8 mouse cellular contexts compared by ENCODE assay signal in genomic region chr16:18459955-18460370, GRCm38 (mm10). TPM values are rescaled to one million over a fixed set of nuclear protein-coding genes. Genes with fewer than 3 reads are reported as not detected.
DNase-seq lines count a peak whose midpoint lies in the region; ATAC-seq and TF ChIP-seq lines count a peak whose summit lies in the region.

No protein-coding gene starts in this region.

- DNase-seq in adrenal gland, postnatal 14 days = peak; percentile 48
- no peak for DNase-seq in adrenal gland, adult 8-10 months
- peak; percentile 48 for DNase-seq in NIH3T3 (ENCODE audit: low read depth)
- DNase-seq in hindlimb bud, embryonic 11.5 days (ENCODE audit: extremely low spot score, low read depth, low spot score) = peak; percentile 8
- peak; percentile 49 for DNase-seq in lung, postnatal 36 days
- peak in 1 of 2 experiments; percentile 13 for DNase-seq in spleen, adult 2 months (ENCODE audit: low read depth in 1 of 2, low spot score in 2 of 2)
- DNase-seq in left cerebral cortex, postnatal 10 days (ENCODE audit: extremely low spot score in 1 of 2, low spot score in 2 of 2) = no peak

- TF ChIP-seq POLR2A in spleen, adult 2 months (IDR thresholded peaks at IDR 0.05; ENCODE audit: low read depth, low read length) = no peak

- ATAC-seq in forebrain, embryonic 16.5 days = peak; percentile 87

- H3K9ac ChIP-seq in forebrain, embryonic 16.5 days (replicated peaks; ENCODE audit: low read depth, low read length) = no peak overlapping the region; the same call in 1 of the 2 replicates

- H3K27ac ChIP-seq in forebrain, embryonic 16.5 days (ENCODE audit: low read length) = peak overlapping the region; percentile 8; the same call in 1 of the 2 replicates
- peak overlapping the region; percentile 47; the same call in 1 of the 2 replicates for H3K27ac ChIP-seq in spleen, adult 2 months (ENCODE audit: insufficient read depth, low read length)

- peak overlapping the region; percentile 4; the same call in 1 of the 2 replicates for H3K4me3 ChIP-seq in forebrain, embryonic 16.5 days (replicated peaks; ENCODE audit: low read length)
- peak overlapping the region; percentile 21; the same call in 1 of the 2 replicates for H3K4me3 ChIP-seq in spleen, adult 2 months (ENCODE audit: extremely low read depth, insufficient read depth, insufficient read length)

- 2% methylated on average over 11 of the region's 11 CpGs for WGBS in forebrain, embryonic 16.5 days
- 8% methylated on average over 11 of the region's 11 CpGs for WGBS in spleen, adult 2 months

- H3K4me2 ChIP-seq in forebrain, embryonic 16.5 days (ENCODE audit: low read length) = peak overlapping the region; percentile 37

- no peak for TF ChIP-seq CTCF in spleen, adult 2 months (IDR thresholded peaks at IDR 0.05; ENCODE audit: extremely low read depth, insufficient read depth, insufficient read length, insufficient replicate concordance)

- H3K27me3 ChIP-seq in forebrain, embryonic 16.5 days (replicated peaks; ENCODE audit: control insufficient read depth, insufficient read depth, low read length) = no peaks in the 10 kb centered on the region
- H3K27me3 ChIP-seq in spleen, adult 2 months (ENCODE audit: control insufficient read depth, insufficient read depth, low read length) = no peaks in the 10 kb centered on the region

- no peaks in the 10 kb centered on the region for H3K36me3 ChIP-seq in forebrain, embryonic 16.5 days (ENCODE audit: control insufficient read depth, insufficient read depth)
- H3K36me3 ChIP-seq in spleen, adult 2 months (ENCODE audit: control insufficient read depth, insufficient read depth, low read length) = peaks cover 7% of the 10 kb centered on the region

- peaks cover 14% of the 10 kb centered on the region for H3K4me1 ChIP-seq in forebrain, embryonic 16.5 days (replicated peaks; ENCODE audit: control insufficient read depth, insufficient read depth, low read length)
- H3K4me1 ChIP-seq in spleen, adult 2 months (ENCODE audit: control insufficient read depth, insufficient read depth, insufficient read length) = peaks cover 11% of the 10 kb centered on the region; the same call in 1 of the 2 replicates

- no peaks in the 10 kb centered on the region for H3K9me3 ChIP-seq in forebrain, embryonic 16.5 days (ENCODE audit: control insufficient read depth, low read length)

- intact Hi-C loops in left cerebral cortex, postnatal 10 days (cut with DNase I) = no loop called here

RNA-seq across cellular contexts. Expression of gene Comt, which starts 33.3 kb away (rescaled TPM):
- total RNA-seq in adrenal gland, postnatal 14 days (2021) = 117 and 147 TPM in 2 replicates
- 100 to 1,000 TPM; 147 to 201 (median 185) TPM for total RNA-seq in adrenal gland, adult 8-10 months (2022)
- polyA plus RNA-seq in forebrain, embryonic 16.5 days (2015; fragmentation: Nextera tagmentation; extraction: Ambion mirVana) = 88.8 and 98.1 TPM in 2 replicates
- polyA plus RNA-seq in spleen, adult 2 months (2012; rRNA removed) = 64.7 and 87.1 TPM in 2 replicates
- total RNA-seq in left cerebral cortex, postnatal 10 days (2021) = 10 to 100 TPM; 65.2 to 66.3 TPM

RNA-seq across cellular contexts. Expression of gene Txnrd2, which starts 33.8 kb away (rescaled TPM):
- total RNA-seq in adrenal gland, postnatal 14 days (2021) = 66.4 and 66.5 TPM in 2 replicates
- 100 to 1,000 TPM in 2 of 4 experiments, 10 to 100 TPM in 2; 79.2 to 123 (median 103) TPM for total RNA-seq in adrenal gland, adult 8-10 months (2022)
- 24.0 and 27.8 TPM in 2 replicates for polyA plus RNA-seq in forebrain, embryonic 16.5 days (2015; fragmentation: Nextera tagmentation; extraction: Ambion mirVana)
- 22.3 and 29.0 TPM in 2 replicates for polyA plus RNA-seq in spleen, adult 2 months (2012; rRNA removed)
- total RNA-seq in left cerebral cortex, postnatal 10 days (2021) = 10 to 100 TPM; 24.1 to 27.4 TPM

RNA-seq across cellular contexts. Expression of gene Gnb1l, which starts 38.5 kb away (rescaled TPM):
- total RNA-seq in adrenal gland, postnatal 14 days (2021) = 5.7 and 6.4 TPM in 2 replicates
- 1 to 10 TPM; 5.1 to 7.0 (median 6.1) TPM for total RNA-seq in adrenal gland, adult 8-10 months (2022)
- 14.1 and 14.6 TPM in 2 replicates for polyA plus RNA-seq in forebrain, embryonic 16.5 days (2015; fragmentation: Nextera tagmentation; extraction: Ambion mirVana)
- polyA plus RNA-seq in spleen, adult 2 months (2012; rRNA removed) = 11.3 and 15.4 TPM in 2 replicates
- total RNA-seq in left cerebral cortex, postnatal 10 days (2021) = 1 to 10 TPM; 7.6 to 8.4 TPM

RNA-seq across cellular contexts. Expression of gene Rtl10, which starts 38.7 kb away (rescaled TPM):
- 4.4 and 5.8 TPM in 2 replicates for total RNA-seq in adrenal gland, postnatal 14 days (2021)
- 1 to 10 TPM; 4.9 to 8.2 (median 5.1) TPM for total RNA-seq in adrenal gland, adult 8-10 months (2022)
- polyA plus RNA-seq in forebrain, embryonic 16.5 days (2015; fragmentation: Nextera tagmentation; extraction: Ambion mirVana) = 2.4 and 3.4 TPM in 2 replicates
- 6.2 and 8.0 TPM in 2 replicates for polyA plus RNA-seq in spleen, adult 2 months (2012; rRNA removed)
- total RNA-seq in left cerebral cortex, postnatal 10 days (2021) = 1 to 10 TPM; 6.2 to 8.7 TPM

Comparison
In these comparisons a context has a peak if more than half of its experiments do, and no peak if none do; other contexts are left out.
1. DNase-seq: peak in adrenal gland, postnatal 14 days (single experiment), NIH3T3 (single experiment), hindlimb bud, embryonic 11.5 days (single experiment) and lung, postnatal 36 days (single experiment); none in adrenal gland, adult 8-10 months (single experiment) and left cerebral cortex, postnatal 10 days (0 of 2).